Mouse (Mus musculus): ENCODE measurements around the gene Chst2. TPM values are rescaled to one million over a fixed set of nuclear protein-coding genes. Genes with fewer than 3 reads are reported as not detected.
A peak's percentile ranks its signal among the peaks of the same experiment; 100 is the strongest.

Chst2 gene
- 11.4 and 14.7 TPM in 2 replicates for polyA plus RNA-seq (2015; fragmentation: Nextera tagmentation; extraction: Ambion mirVana)

GRCm38 (mm10) chr9:95406571-95407561 lies at the start of gene Chst2:
Gene Chst2 (minus strand): TSS chr9:95406722.
- DNase-seq (ENCODE audit: low spot score) = peak; percentile 89
- peak; percentile 9; the same call in 1 of the 2 replicates for TF ChIP-seq CTCF (IDR thresholded peaks at IDR 0.05)
- TF ChIP-seq EP300 (IDR thresholded peaks at IDR 0.05) = no peak
- peak within 1 kb of the TSS; percentile 50 for H3K9ac ChIP-seq (replicated peaks; ENCODE audit: low read depth)
- H3K27me3 ChIP-seq (replicated peaks; ENCODE audit: insufficient read depth, low read length) = peaks cover 33% of the 10 kb centered on the region
- H3K9me3 ChIP-seq (ENCODE audit: low read length) = no peaks in the 10 kb centered on the region
- peak within 1 kb of the TSS; percentile 62 for H3K4me3 ChIP-seq (ENCODE audit: low read depth, low read length)
- H3K4me1 ChIP-seq (ENCODE audit: insufficient read depth, low read depth, low read length) = peaks cover 5% of the 10 kb centered on the region; the same call in 1 of the 2 replicates
- peak; percentile 94 for ATAC-seq
- peak within 1 kb of the TSS; percentile 91 for H3K4me2 ChIP-seq (replicated peaks; ENCODE audit: low read depth, low read length)
- H3K27ac ChIP-seq (ENCODE audit: low read length) = peak within 1 kb of the TSS; percentile 69
- H3K36me3 ChIP-seq (ENCODE audit: insufficient read depth, low read length) = no peaks in the 10 kb centered on the region
- under 1% methylated on average over 72 of the region's 102 CpGs for WGBS

GRCm38 (mm10) chr9:95451931-95452330 lies 45.4 kb upstream of the Chst2 start:
- Histone ChIP-seq H3K4me2 (replicated peaks; ENCODE audit: low read depth, low read length) (no peak overlapping the region), H3K9ac (replicated peaks; ENCODE audit: low read depth) (no peak overlapping the region), H3K36me3 (ENCODE audit: insufficient read depth, low read length) (no peaks in the 10 kb centered on the region), H3K9me3 (ENCODE audit: low read length) (no peaks in the 10 kb centered on the region), H3K27ac (ENCODE audit: low read length) (no peak overlapping the region), H3K27me3 (replicated peaks; ENCODE audit: insufficient read depth, low read length) (no peaks in the 10 kb centered on the region), H3K4me3 (ENCODE audit: low read depth, low read length) (no peak overlapping the region), H3K4me1 (ENCODE audit: insufficient read depth, low read depth, low read length) (no peaks in the 10 kb centered on the region)
- TF ChIP-seq CTCF (IDR thresholded peaks at IDR 0.05) = no peak
- no peak for TF ChIP-seq EP300 (IDR thresholded peaks at IDR 0.05)
- ATAC-seq (no peak), DNase-seq (ENCODE audit: low spot score) (no peak)
- WGBS = 43% methylated on average over 3 of the region's 3 CpGs

DNA sequence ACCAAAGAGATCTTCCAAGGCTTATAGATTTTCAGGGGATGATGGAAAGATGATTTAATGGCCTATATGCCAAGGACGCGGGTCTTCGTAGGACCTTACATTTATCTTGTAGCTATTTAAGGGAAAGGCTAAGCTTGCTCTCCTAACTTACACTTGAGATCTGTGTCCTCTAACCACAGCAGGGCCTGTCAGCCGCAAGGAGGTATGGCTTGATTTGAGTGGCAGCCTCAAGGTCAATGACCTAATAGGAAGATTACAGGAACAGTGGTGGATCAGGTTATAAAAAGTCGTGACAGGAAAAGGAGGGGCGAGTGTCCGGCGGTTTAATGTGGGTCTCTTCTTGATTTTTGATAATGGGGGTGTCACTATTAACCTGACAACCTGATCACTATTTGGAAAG lies 44.1 kb upstream of the Chst2 start:
- 91% methylated on average over 8 of the region's 8 CpGs for WGBS

GRCm38 (mm10) chr9:95442321-95442731 lies 35.8 kb upstream of the Chst2 start:
- no peak overlapping the region for H3K9ac ChIP-seq (replicated peaks; ENCODE audit: low read depth)
- 0 out of 2 replicates have a peak, but pooled peaks cover 4% of the 10 kb centered on the region for H3K27me3 ChIP-seq (replicated peaks; ENCODE audit: insufficient read depth, low read length)
- H3K4me2 ChIP-seq (replicated peaks; ENCODE audit: low read depth, low read length) = peak overlapping the region; percentile 34; the same call in 1 of the 2 replicates
- no peak overlapping the region for H3K4me3 ChIP-seq (ENCODE audit: low read depth, low read length)
- H3K9me3 ChIP-seq (ENCODE audit: low read length) = no peaks in the 10 kb centered on the region
- no peak overlapping the region for H3K27ac ChIP-seq (ENCODE audit: low read length)
- H3K36me3 ChIP-seq (ENCODE audit: insufficient read depth, low read length) = no peaks in the 10 kb centered on the region
- peak; percentile 62 for ATAC-seq
- peak; percentile 45 for DNase-seq (ENCODE audit: low spot score)
- WGBS = 7% methylated on average over 13 of the region's 13 CpGs
- TF ChIP-seq EP300 (IDR thresholded peaks at IDR 0.05) (no peak), CTCF (IDR thresholded peaks at IDR 0.05) (peak; percentile 45)
- no peaks in the 10 kb centered on the region for H3K4me1 ChIP-seq (ENCODE audit: insufficient read depth, low read depth, low read length)

More for the DNA sequence above, 44.1 kb upstream of the Chst2 start:
- H3K27me3 ChIP-seq (replicated peaks; ENCODE audit: insufficient read depth, low read length) = no peaks in the 10 kb centered on the region
- H3K4me3 ChIP-seq (ENCODE audit: low read depth, low read length) = no peak overlapping the region
- H3K9me3 ChIP-seq (ENCODE audit: low read length) = no peaks in the 10 kb centered on the region
- ATAC-seq (no peak), DNase-seq (ENCODE audit: low spot score) (no peak)
- H3K36me3 ChIP-seq (ENCODE audit: insufficient read depth, low read length) = no peaks in the 10 kb centered on the region
- no peaks in the 10 kb centered on the region for H3K4me1 ChIP-seq (ENCODE audit: insufficient read depth, low read depth, low read length)
- TF ChIP-seq CTCF (IDR thresholded peaks at IDR 0.05) (no peak), EP300 (IDR thresholded peaks at IDR 0.05) (no peak)
- H3K27ac ChIP-seq (ENCODE audit: low read length) = no peak overlapping the region
- H3K9ac ChIP-seq (replicated peaks; ENCODE audit: low read depth) = no peak overlapping the region
- H3K4me2 ChIP-seq (replicated peaks; ENCODE audit: low read depth, low read length) = no peak overlapping the region

DNA sequence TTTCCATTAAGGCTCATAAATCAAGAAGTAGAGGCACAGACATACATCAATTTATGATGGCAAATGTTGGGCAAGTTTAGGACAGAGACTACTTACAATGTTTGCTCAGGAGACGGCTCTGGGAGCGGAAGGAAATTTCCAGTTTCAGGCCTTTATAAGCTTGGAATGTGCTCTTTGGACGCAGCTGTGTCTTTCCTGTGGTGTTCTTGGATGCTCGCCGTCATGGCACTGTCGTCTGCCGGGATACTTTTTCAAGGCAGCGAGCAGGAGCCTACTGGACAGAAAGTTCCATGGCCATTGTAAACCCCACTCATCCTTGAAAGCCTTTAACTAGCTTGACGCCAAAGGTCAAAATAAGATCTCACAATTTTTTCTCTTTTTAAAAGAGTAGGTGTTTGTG lies 31.4 kb upstream of the Chst2 start:
- 69% methylated on average over 9 of the region's 9 CpGs for WGBS
- DNase-seq (ENCODE audit: low spot score) (no peak), ATAC-seq (no peak)
- Histone ChIP-seq H3K9ac (replicated peaks; ENCODE audit: low read depth) (no peak overlapping the region), H3K4me2 (replicated peaks; ENCODE audit: low read depth, low read length) (no peak overlapping the region), H3K4me3 (ENCODE audit: low read depth, low read length) (no peak overlapping the region), H3K27ac (ENCODE audit: low read length) (no peak overlapping the region), H3K4me1 (ENCODE audit: insufficient read depth, low read depth, low read length) (no peaks in the 10 kb centered on the region), H3K36me3 (ENCODE audit: insufficient read depth, low read length) (no peaks in the 10 kb centered on the region), H3K27me3 (replicated peaks; ENCODE audit: insufficient read depth, low read length) (0 out of 2 replicates have a peak, but pooled peaks cover 2% of the 10 kb centered on the region), H3K9me3 (ENCODE audit: low read length) (no peaks in the 10 kb centered on the region)
- TF ChIP-seq CTCF (IDR thresholded peaks at IDR 0.05) (no peak), EP300 (IDR thresholded peaks at IDR 0.05) (no peak)

GRCm38 (mm10) chr9:95436294-95436613 lies 29.7 kb upstream of the Chst2 start:
- H3K9ac ChIP-seq (replicated peaks; ENCODE audit: low read depth) = no peak overlapping the region
- no peaks in the 10 kb centered on the region for H3K36me3 ChIP-seq (ENCODE audit: insufficient read depth, low read length)
- H3K9me3 ChIP-seq (ENCODE audit: low read length) = no peaks in the 10 kb centered on the region
- no peak for TF ChIP-seq EP300 (IDR thresholded peaks at IDR 0.05)
- no peaks in the 10 kb centered on the region for H3K4me1 ChIP-seq (ENCODE audit: insufficient read depth, low read depth, low read length)
- DNase-seq (ENCODE audit: low spot score) = no peak
- 68% methylated on average over 4 of the region's 4 CpGs for WGBS
- H3K27me3 ChIP-seq (replicated peaks; ENCODE audit: insufficient read depth, low read length) = no peaks in the 10 kb centered on the region
- no peak overlapping the region for H3K27ac ChIP-seq (ENCODE audit: low read length)
- no peak overlapping the region for H3K4me2 ChIP-seq (replicated peaks; ENCODE audit: low read depth, low read length)
- H3K4me3 ChIP-seq (ENCODE audit: low read depth, low read length) = no peak overlapping the region
- no peak for ATAC-seq

Data from lung, postnatal 0 days (tissue).